Mouse (Mus musculus): ENCODE results near the gene Tmem273. TPM values are rescaled to one million over a fixed set of nuclear protein-coding genes. Genes with fewer than 3 reads are reported as not detected.

Gene Tmem273
- polyA plus RNA-seq, 1 experiment: 0.05 TPM

DNA sequence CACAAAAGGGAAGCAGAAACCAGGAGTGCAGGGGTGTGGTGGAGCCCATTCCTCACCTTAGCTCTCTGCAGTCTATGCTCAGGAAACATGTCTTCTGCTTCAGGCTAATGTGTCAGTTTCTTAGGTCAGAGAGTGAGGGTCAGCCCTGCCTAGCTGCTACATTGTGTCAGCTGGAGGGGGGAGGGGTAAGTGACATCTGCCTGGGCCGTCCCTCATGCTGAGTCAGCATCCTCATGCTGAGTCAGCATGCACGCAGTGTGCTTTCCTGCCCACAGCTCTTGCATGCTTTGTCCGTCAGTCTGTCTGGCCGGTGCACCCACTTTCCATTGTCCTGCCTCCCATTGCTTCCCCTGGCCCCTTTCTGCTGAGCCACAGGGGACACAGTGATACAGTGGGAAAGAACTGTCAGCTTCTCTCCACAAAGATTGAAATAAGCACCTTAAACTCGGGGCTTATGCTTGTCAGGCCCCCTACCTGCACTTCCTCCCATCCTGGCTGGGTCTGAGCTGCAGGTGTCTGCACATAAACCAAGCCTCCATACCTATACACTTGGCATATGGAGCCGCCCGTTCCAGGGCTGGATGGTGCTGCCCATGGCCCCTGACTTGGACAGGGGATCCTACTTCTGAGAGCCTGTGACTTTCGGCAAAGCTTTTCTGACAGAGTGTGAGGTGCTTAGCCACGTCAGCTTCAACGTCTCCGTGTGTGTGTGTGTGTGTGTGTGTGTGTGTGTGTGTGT is 74.2 kb downstream of the Tmem273 start:
- Histone ChIP-seq H3K27me3 (ENCODE audit: control insufficient read depth, insufficient read depth, insufficient read length) (peaks cover 48% of the 10 kb centered on the region), H3ac (ENCODE audit: control insufficient read depth, insufficient read length) (no peak overlapping the region), H3K79me2 (ENCODE audit: control insufficient read depth, insufficient read depth) (no peaks in the 10 kb centered on the region), H3K4me2 (ENCODE audit: low read depth) (no peak overlapping the region), H3K4me3 (no peak overlapping the region), H3K36me3 (ENCODE audit: control insufficient read depth, insufficient read depth) (no peaks in the 10 kb centered on the region)
- no peak for TF ChIP-seq TCF3 (IDR thresholded peaks at IDR 0.05; ENCODE audit: insufficient read length, low read depth)
- TF ChIP-seq E2F4 (IDR thresholded peaks at IDR 0.05; ENCODE audit: insufficient read depth): no peak
- TF ChIP-seq CEBPB (IDR thresholded peaks at IDR 0.05; ENCODE audit: insufficient read depth, poor library complexity, severe bottlenecking): no peak
- no peak for TF ChIP-seq MYOD1 (IDR thresholded peaks at IDR 0.05; ENCODE audit: control insufficient read depth in 1 of 3, insufficient read length in 2 of 3, low read depth in 2 of 3)
- no peak for TF ChIP-seq SRF (IDR thresholded peaks at IDR 0.05; ENCODE audit: control insufficient read depth, insufficient read length, low read depth)
- no peak for TF ChIP-seq MAX (IDR thresholded peaks at IDR 0.05; ENCODE audit: low read depth)
- TF ChIP-seq MYOG (IDR thresholded peaks at IDR 0.05; ENCODE audit: control insufficient read depth in 1 of 3, insufficient read depth in 1 of 3, insufficient read length in 2 of 3, low read depth in 2 of 3): no peak
- no peak for TF ChIP-seq USF1 (IDR thresholded peaks at IDR 0.05; ENCODE audit: low read depth)
- no peak for TF ChIP-seq TCF12 (IDR thresholded peaks at IDR 0.05; ENCODE audit: insufficient read depth, poor library complexity, severe bottlenecking)
- no peak for TF ChIP-seq POLR2AphosphoS2 (IDR thresholded peaks at IDR 0.05; ENCODE audit: insufficient read length, low read depth)
- TF ChIP-seq REST (IDR thresholded peaks at IDR 0.05; ENCODE audit: insufficient read depth, insufficient read length): no peak

DNA sequence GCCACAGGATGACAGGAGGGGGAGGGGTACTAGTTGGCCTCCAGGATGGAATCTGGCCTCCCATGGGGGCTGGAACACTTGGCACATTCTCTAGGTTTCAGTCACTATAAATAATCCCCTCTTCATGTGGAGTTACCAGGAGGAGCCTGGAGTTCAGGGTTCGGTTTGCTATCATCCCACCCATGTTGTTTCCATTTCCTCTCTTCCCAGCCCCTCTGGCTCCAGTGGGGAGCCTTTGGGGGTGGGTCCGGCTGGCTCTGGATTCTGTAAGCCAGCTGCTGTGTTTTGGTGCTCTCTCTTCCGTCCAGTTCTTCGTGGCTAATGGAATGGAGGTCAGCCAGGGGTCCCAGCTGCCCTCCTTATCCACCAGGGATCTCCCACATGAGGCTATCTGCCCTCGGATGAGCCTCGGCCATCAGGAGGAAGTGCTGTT is 75.4 kb downstream of the Tmem273 start:
- Histone ChIP-seq H3K27me3 (ENCODE audit: control insufficient read depth, insufficient read depth, insufficient read length) (peaks cover 47% of the 10 kb centered on the region), H3K4me2 (ENCODE audit: low read depth) (no peak overlapping the region)
- no peak for TF ChIP-seq E2F4 (IDR thresholded peaks at IDR 0.05; ENCODE audit: insufficient read depth)
- TF ChIP-seq POLR2AphosphoS2 (IDR thresholded peaks at IDR 0.05; ENCODE audit: insufficient read length, low read depth): no peak
- TF ChIP-seq MYOD1 (IDR thresholded peaks at IDR 0.05; ENCODE audit: control insufficient read depth in 1 of 3, insufficient read length in 2 of 3, low read depth in 2 of 3): no peak
- TF ChIP-seq TCF12 (IDR thresholded peaks at IDR 0.05; ENCODE audit: insufficient read depth, poor library complexity, severe bottlenecking): no peak
- TF ChIP-seq SRF (IDR thresholded peaks at IDR 0.05; ENCODE audit: control insufficient read depth, insufficient read length, low read depth): no peak
- TF ChIP-seq POLR2A (IDR thresholded peaks at IDR 0.05; ENCODE audit: insufficient read length, low read depth): no peak
- TF ChIP-seq MYOG (IDR thresholded peaks at IDR 0.05; ENCODE audit: control insufficient read depth in 1 of 3, insufficient read depth in 1 of 3, insufficient read length in 2 of 3, low read depth in 2 of 3): no peak
- TF ChIP-seq TCF3 (IDR thresholded peaks at IDR 0.05; ENCODE audit: insufficient read length, low read depth): no peak

DNA sequence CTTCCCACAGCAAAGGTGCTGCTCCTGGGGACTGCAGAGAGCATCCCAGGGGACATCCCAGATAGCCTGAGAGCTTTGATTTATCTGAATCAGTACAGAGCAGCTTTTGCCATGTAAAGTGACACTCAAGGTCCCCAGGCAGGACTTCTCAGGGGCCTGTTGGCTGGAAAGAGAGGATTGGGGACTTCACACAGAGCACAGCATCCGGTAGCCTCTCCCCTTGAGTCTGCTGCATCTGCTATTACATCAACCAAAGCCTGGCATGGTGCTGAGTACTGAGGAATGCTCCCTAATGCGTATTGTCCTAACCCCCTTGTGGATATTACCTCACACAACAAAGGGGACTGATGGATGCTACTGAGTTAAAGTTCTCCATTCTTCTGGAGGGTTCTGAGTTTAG is 75.9 kb downstream of the Tmem273 start:
- TF ChIP-seq TCF3 (IDR thresholded peaks at IDR 0.05; ENCODE audit: insufficient read length, low read depth) (no peak), CEBPB (IDR thresholded peaks at IDR 0.05; ENCODE audit: insufficient read depth, poor library complexity, severe bottlenecking) (no peak), E2F4 (IDR thresholded peaks at IDR 0.05; ENCODE audit: insufficient read depth) (no peak), REST (IDR thresholded peaks at IDR 0.05; ENCODE audit: insufficient read depth, insufficient read length) (no peak), MYOD1 (IDR thresholded peaks at IDR 0.05; ENCODE audit: control insufficient read depth in 1 of 3, insufficient read length in 2 of 3, low read depth in 2 of 3) (no peak), MAX (IDR thresholded peaks at IDR 0.05; ENCODE audit: low read depth) (no peak), POLR2A (IDR thresholded peaks at IDR 0.05; ENCODE audit: insufficient read length, low read depth) (no peak), SRF (IDR thresholded peaks at IDR 0.05; ENCODE audit: control insufficient read depth, insufficient read length, low read depth) (no peak), TCF12 (IDR thresholded peaks at IDR 0.05; ENCODE audit: insufficient read depth, poor library complexity, severe bottlenecking) (no peak), POLR2AphosphoS2 (IDR thresholded peaks at IDR 0.05; ENCODE audit: insufficient read length, low read depth) (no peak), USF1 (IDR thresholded peaks at IDR 0.05; ENCODE audit: low read depth) (no peak)
- Histone ChIP-seq H3K79me2 (ENCODE audit: control insufficient read depth, insufficient read depth) (no peaks in the 10 kb centered on the region), H3K4me3 (no peak overlapping the region), H3K36me3 (ENCODE audit: control insufficient read depth, insufficient read depth) (no peaks in the 10 kb centered on the region), H3ac (ENCODE audit: control insufficient read depth, insufficient read length) (no peak overlapping the region), H3K27me3 (ENCODE audit: control insufficient read depth, insufficient read depth, insufficient read length) (peaks cover 42% of the 10 kb centered on the region), H3K4me2 (ENCODE audit: low read depth) (no peak overlapping the region)

More for the DNA sequence above, 75.4 kb downstream of the Tmem273 start:
- no peaks in the 10 kb centered on the region for H3K79me2 ChIP-seq (ENCODE audit: control insufficient read depth, insufficient read depth)
- no peak overlapping the region for H3ac ChIP-seq (ENCODE audit: control insufficient read depth, insufficient read length)
- H3K36me3 ChIP-seq (ENCODE audit: control insufficient read depth, insufficient read depth): no peaks in the 10 kb centered on the region
- no peak overlapping the region for H3K4me3 ChIP-seq

DNA sequence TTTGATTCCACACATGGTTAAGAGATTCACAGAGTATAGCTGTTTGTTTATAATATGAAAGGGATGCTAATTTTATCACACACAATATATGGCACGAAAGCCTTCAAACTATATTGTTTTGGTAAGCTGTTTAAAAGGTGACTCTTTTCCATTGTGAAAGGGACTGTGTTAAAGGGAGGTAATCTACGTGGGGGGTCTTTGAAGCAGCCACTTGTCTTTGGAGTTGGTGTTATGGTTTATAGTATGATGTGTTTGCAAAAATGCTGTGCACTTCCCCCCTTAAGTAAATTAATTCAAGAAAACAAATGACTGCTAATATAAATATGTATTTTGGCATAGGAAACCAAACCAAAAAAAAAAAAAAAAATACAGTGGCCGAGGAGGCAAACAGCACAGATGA is 79.6 kb downstream of the Tmem273 start:
- Histone ChIP-seq H3K36me3 (ENCODE audit: control insufficient read depth, insufficient read depth) (no peaks in the 10 kb centered on the region), H3ac (ENCODE audit: control insufficient read depth, insufficient read length) (no peak overlapping the region), H3K79me2 (ENCODE audit: control insufficient read depth, insufficient read depth) (no peaks in the 10 kb centered on the region), H3K27me3 (ENCODE audit: control insufficient read depth, insufficient read depth, insufficient read length) (peaks cover 20% of the 10 kb centered on the region), H3K4me2 (ENCODE audit: low read depth) (no peak overlapping the region), H3K4me3 (no peak overlapping the region)
- TF ChIP-seq REST (IDR thresholded peaks at IDR 0.05; ENCODE audit: insufficient read depth, insufficient read length) (no peak), SRF (IDR thresholded peaks at IDR 0.05; ENCODE audit: control insufficient read depth, insufficient read length, low read depth) (no peak), MYOD1 (IDR thresholded peaks at IDR 0.05; ENCODE audit: control insufficient read depth in 1 of 3, insufficient read length in 2 of 3, low read depth in 2 of 3) (no peak), TCF3 (IDR thresholded peaks at IDR 0.05; ENCODE audit: insufficient read length, low read depth) (no peak), E2F4 (IDR thresholded peaks at IDR 0.05; ENCODE audit: insufficient read depth) (no peak), POLR2AphosphoS2 (IDR thresholded peaks at IDR 0.05; ENCODE audit: insufficient read length, low read depth) (no peak), CEBPB (IDR thresholded peaks at IDR 0.05; ENCODE audit: insufficient read depth, poor library complexity, severe bottlenecking) (no peak), POLR2A (IDR thresholded peaks at IDR 0.05; ENCODE audit: insufficient read length, low read depth) (no peak), USF1 (IDR thresholded peaks at IDR 0.05; ENCODE audit: low read depth) (no peak)

Other genes starting within 250 kb of the Tmem273 start
- not detected for gene Prrxl1, start 186.6 kb upstream of the Tmem273 start, polyA plus RNA-seq (2012; fragmentation: generic; extraction: Trizol)
- 2.7 TPM for gene 3425401B19Rik, start 100.7 kb upstream of the Tmem273 start, polyA plus RNA-seq (2012; fragmentation: generic; extraction: Trizol)
- not detected for gene Fam170b, start 48.0 kb downstream of the Tmem273 start, polyA plus RNA-seq (2012; fragmentation: generic; extraction: Trizol)
- not detected for gene Vstm4, start 70.8 kb downstream of the Tmem273 start, polyA plus RNA-seq (2012; fragmentation: generic; extraction: Trizol)
- not detected for gene Lrrc18, start 205.4 kb downstream of the Tmem273 start, polyA plus RNA-seq (2012; fragmentation: generic; extraction: Trizol)

All from myocyte (in vitro differentiated cells).